Mouse (Mus musculus): ENCODE results near the gene Dnah2. TPM values are rescaled to one million over a fixed set of nuclear protein-coding genes. Genes with fewer than 3 reads are reported as not detected.

The Dnah2 gene
- polyA plus RNA-seq, 1 experiment from 2014 or later = 3.1 TPM

DNA sequence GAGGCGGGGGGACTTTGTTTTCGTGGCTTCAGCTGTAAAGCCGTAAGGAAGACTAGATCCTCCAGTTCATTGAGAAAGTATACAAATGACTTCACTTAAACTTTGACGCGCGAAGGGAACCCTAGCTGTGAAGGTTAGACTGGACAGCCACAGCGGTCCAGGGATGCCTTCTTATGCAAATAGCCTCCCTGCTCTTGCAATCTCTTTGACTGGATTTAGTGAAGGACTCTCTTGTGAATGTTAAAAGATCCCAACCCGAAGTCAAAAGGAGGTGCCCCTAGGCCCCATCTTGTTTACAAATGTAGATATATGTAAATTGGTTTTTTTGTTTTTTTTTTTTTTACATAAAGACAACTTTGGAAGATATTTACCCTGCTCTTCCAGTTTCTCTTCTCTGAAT, 32.9 kb upstream of the Dnah2 start:
- Histone ChIP-seq H3K4me2 (peak overlapping the region; percentile 90), H3K9ac (replicated peaks) (peak overlapping the region; percentile 75), H3K36me3 (no peaks in the 10 kb centered on the region), H3K27me3 (replicated peaks) (no peaks in the 10 kb centered on the region), H3K27ac (replicated peaks) (peak overlapping the region; percentile 96), H3K4me1 (peaks cover 37% of the 10 kb centered on the region), H3K4me3 (replicated peaks) (peak overlapping the region; percentile 83), H3K9me3 (replicated peaks) (no peaks in the 10 kb centered on the region)
- no peak for ATAC-seq (ENCODE audit: low FRiP score)
- WGBS = under 1% methylated on average over 8 of the region's 8 CpGs

DNA sequence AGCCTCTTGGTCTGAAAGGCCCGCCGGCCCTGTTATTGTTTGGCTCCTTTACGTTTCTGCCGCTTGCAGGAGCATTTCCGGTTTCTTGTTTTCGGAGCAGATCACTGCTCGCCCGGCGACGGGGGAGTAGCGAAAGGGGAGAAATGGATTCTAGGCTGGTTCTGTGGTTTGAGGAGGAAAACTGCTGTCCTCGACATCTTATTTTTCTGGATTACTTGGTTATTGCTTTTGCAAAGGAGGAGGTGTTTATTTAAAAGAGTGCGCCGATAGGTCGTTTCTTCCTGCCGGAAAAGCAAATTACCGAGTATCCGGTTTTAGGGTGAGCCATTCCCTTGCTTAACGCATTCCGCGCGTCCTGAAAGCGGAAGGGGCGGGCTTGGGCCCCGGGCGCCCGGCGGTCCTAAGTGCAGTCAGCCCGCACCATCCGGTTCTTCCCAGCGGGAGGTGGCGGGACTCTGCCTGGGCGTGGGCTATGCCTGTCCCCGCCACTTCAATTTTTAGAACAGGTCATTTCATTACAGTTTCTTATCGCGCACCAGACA, 32.3 kb upstream of the Dnah2 start:
- peak; percentile 78 for ATAC-seq (ENCODE audit: low FRiP score)
- under 1% methylated on average over 36 of the region's 36 CpGs for WGBS
- H3K27ac ChIP-seq (replicated peaks) = peak overlapping the region; percentile 96
- peaks cover 43% of the 10 kb centered on the region for H3K4me1 ChIP-seq
- no peaks in the 10 kb centered on the region for H3K9me3 ChIP-seq (replicated peaks)
- H3K4me2 ChIP-seq = peak overlapping the region; percentile 90
- peak overlapping the region; percentile 75 for H3K9ac ChIP-seq (replicated peaks)
- peak overlapping the region; percentile 83 for H3K4me3 ChIP-seq (replicated peaks)
- no peaks in the 10 kb centered on the region for H3K36me3 ChIP-seq
- no peaks in the 10 kb centered on the region for H3K27me3 ChIP-seq (replicated peaks)

DNA sequence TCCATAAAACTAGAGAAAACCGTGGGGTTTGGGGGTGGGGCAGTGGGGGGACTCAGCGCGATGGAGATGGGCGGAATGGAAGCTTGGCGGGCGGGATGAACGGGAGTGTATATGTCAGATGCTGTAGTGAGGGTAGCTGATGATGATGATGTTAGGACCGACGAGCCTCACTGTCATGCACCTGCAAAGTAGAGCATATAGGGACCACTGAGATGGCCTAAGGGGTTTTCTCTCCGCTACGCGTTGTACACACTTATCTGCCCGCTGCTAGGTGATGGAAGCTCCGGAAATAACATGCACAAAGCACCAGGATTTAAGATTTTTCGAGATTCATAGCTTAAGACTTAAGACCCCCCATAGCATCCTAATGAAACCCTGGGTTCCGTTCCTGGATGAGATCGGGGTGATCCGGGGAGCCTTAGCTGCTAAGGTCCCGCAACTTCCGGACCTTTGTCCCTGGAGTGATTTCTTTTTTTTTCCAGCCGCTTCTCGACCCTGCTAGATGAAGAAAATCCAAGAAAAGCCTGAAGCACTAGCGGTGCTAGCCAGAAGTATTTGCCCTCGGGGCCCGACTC, 31.7 kb upstream of the Dnah2 start:
- WGBS = under 1% methylated on average over 25 of the region's 25 CpGs
- no peaks in the 10 kb centered on the region for H3K9me3 ChIP-seq (replicated peaks)
- ATAC-seq (ENCODE audit: low FRiP score) = peak; percentile 9; the same call in 1 of the 2 replicates
- peak overlapping the region; percentile 96 for H3K27ac ChIP-seq (replicated peaks)
- H3K4me1 ChIP-seq = peaks cover 47% of the 10 kb centered on the region
- H3K36me3 ChIP-seq = no peaks in the 10 kb centered on the region
- H3K27me3 ChIP-seq (replicated peaks) = no peaks in the 10 kb centered on the region
- H3K4me2 ChIP-seq = peak overlapping the region; percentile 90
- H3K4me3 ChIP-seq (replicated peaks) = peak overlapping the region; percentile 83
- peak overlapping the region; percentile 75 for H3K9ac ChIP-seq (replicated peaks)

DNA sequence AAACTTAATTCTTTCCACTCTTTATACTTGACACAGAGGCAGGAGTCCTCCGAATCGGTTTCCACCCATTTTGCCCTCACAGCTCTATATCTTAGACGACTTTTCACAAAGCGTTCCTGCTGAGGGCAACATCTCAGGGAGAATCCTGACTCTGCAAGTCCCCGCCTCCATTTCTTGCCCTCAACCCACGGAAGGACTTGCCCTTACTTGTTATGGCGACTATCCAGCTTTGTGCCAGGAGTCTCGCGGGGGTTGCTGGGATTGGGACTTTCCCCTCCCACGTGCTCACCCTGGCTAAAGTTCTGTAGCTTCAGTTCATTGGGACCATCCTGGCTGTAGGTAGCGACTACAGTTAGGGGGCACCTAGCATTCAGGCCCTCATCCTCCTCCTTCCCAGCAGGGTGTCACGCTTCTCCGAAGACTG, 31.2 kb upstream of the Dnah2 start, which contains the start of the genes Wrap53 and Trp53:
Wrap53 (minus strand) TSS at position 165 of the 424 bp plus-strand sequence.
Trp53 (plus strand) TSS at position 269 of the 424 bp plus-strand sequence.
- H3K4me3 ChIP-seq (replicated peaks) = peak within 1 kb of the TSS; percentile 83
- H3K27me3 ChIP-seq (replicated peaks) = no peaks in the 10 kb centered on the region
- no peaks in the 10 kb centered on the region for H3K9me3 ChIP-seq (replicated peaks)
- peak; percentile 72 for ATAC-seq (ENCODE audit: low FRiP score)
- peak within 1 kb of the TSS; percentile 90 for H3K4me2 ChIP-seq
- peaks cover 53% of the 10 kb centered on the region for H3K4me1 ChIP-seq
- H3K27ac ChIP-seq (replicated peaks) = peak within 1 kb of the TSS; percentile 96
- WGBS = 0% methylated on average over 13 of the region's 13 CpGs
- H3K36me3 ChIP-seq = no peaks in the 10 kb centered on the region
- peak within 1 kb of the TSS; percentile 77 for H3K9ac ChIP-seq (replicated peaks)

DNA sequence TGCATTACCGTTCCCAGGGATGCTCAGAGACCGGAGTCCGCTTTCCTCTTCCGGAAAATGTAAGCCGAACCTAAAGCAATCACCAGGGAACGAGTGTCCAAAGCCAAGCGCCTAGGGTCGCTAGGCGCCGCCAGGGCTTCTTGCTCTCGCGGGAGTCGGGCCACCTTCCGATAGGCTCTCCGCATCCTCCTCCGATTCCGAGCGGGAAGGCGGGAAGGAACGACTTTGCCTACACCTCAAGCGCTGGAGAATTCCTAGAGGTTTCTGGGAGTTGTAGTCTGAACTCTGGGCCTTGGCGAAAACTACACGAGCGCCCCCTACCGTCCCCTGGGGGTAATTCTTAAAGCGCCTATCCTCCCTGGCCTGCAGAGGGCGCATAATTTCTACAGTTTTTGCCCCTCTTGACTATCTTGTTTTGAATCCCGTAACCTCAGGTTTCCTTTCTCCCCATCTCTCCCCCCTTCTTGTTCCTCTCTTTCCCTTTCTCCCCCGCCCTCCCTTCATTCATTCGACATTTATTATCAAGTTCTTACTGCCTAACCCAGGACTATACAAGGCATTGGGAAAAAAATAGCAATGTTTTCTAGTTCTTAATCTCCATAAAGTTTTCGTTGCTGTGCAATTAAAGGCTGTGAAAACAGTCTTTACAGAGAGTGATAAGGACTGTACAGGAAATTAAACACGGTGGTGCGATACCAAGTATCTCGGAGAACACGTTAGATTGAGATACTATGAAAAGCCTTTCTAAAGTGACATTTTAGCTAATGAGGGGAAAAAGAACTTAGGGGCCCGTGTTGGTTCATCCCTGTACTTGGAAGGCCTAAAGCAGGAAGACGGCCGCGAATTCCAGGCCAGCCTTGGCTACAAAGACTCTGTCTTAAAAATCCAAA, 30.5 kb upstream of the Dnah2 start:
- Histone ChIP-seq H3K9me3 (replicated peaks) (no peaks in the 10 kb centered on the region), H3K27ac (replicated peaks) (peak overlapping the region; percentile 96), H3K27me3 (replicated peaks) (no peaks in the 10 kb centered on the region), H3K4me3 (replicated peaks) (peak overlapping the region; percentile 83), H3K36me3 (peaks cover 3% of the 10 kb centered on the region; the same call in 1 of the 2 replicates), H3K4me1 (peaks cover 58% of the 10 kb centered on the region), H3K4me2 (peak overlapping the region; percentile 90), H3K9ac (replicated peaks) (peak overlapping the region; percentile 77)
- ATAC-seq (ENCODE audit: low FRiP score) = peak; percentile 91
- WGBS = 2% methylated on average over 39 of the region's 39 CpGs

DNA sequence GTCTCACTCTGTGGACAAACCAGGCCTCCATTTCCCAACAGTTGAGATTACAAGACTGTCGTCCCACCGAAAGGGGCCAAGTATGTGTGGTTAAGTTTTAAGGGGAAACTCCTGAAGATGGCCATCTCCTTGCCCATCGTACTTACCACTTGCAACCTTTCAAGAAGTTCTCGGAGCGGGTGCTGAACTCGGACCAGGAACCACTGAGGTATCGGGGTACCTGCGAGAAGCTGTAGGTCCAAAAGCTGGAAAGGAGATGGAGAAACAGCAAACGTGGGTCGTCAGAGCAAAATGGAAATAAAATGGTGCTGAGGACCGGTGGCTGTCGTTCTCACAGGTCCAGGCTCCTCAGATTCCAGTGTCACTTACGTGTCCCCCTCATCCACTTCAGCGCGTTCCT, 29.4 kb upstream of the Dnah2 start:
- Histone ChIP-seq H3K27me3 (replicated peaks) (no peaks in the 10 kb centered on the region), H3K27ac (replicated peaks) (no peak overlapping the region; the same call in 1 of the 2 replicates), H3K4me3 (replicated peaks) (peak overlapping the region; percentile 83), H3K4me1 (peaks cover 58% of the 10 kb centered on the region), H3K9ac (replicated peaks) (peak overlapping the region; percentile 77), H3K36me3 (peaks cover 3% of the 10 kb centered on the region; the same call in 1 of the 2 replicates), H3K4me2 (peak overlapping the region; percentile 90), H3K9me3 (replicated peaks) (no peaks in the 10 kb centered on the region)
- no peak for ATAC-seq (ENCODE audit: low FRiP score)
- 18% methylated on average over 15 of the region's 15 CpGs for WGBS

DNA sequence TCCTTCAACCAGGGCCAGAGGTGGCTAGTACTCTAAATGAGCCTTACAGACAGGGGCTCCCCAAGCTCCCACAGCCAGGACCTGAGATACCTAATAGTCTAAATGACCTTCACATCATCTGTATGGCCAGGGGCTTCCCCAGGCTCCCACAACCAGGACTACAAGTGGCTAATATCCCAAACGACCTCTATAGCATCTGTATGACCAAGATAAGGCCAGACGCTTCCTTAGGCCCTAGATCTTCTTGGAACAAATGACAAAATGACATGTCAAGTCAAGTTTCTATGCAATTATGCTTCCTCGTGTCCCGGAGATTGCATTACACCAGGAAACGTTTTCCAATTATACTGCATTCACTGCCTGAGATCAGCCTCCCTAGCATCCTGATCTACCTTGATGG, 27.4 kb upstream of the Dnah2 start:
- no peak overlapping the region for H3K27ac ChIP-seq (replicated peaks)
- WGBS = 79% methylated on average over 5 of the region's 5 CpGs
- no peak overlapping the region for H3K4me2 ChIP-seq
- no peaks in the 10 kb centered on the region for H3K27me3 ChIP-seq (replicated peaks)
- no peak overlapping the region for H3K4me3 ChIP-seq (replicated peaks)
- peaks cover 12% of the 10 kb centered on the region for H3K36me3 ChIP-seq
- ATAC-seq (ENCODE audit: low FRiP score) = no peak
- H3K4me1 ChIP-seq = peaks cover 43% of the 10 kb centered on the region
- H3K9ac ChIP-seq (replicated peaks) = no peak overlapping the region
- no peaks in the 10 kb centered on the region for H3K9me3 ChIP-seq (replicated peaks)

DNA sequence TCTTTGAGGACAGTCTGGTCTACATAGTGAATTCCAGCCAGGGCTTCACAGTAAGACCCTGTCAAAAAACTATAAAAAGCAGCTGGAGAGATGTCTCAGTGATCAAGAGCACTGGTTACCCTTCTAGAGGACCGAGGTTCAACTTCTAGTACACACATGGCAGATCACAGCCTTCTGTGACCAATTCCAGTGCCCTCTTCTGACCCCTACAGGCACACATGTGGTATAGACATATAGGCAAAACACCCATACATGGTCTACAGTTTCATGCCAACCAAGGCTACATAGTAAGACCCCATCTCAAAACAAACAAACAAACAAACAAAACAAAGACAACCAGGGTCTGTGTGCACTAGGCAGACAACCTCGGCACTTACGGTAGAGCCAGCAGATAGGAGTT, 26.3 kb upstream of the Dnah2 start:
- peaks cover 23% of the 10 kb centered on the region for H3K36me3 ChIP-seq
- no peaks in the 10 kb centered on the region for H3K27me3 ChIP-seq (replicated peaks)
- H3K27ac ChIP-seq (replicated peaks) = no peak overlapping the region
- H3K4me3 ChIP-seq (replicated peaks) = no peak overlapping the region
- no peak overlapping the region for H3K9ac ChIP-seq (replicated peaks)
- H3K4me1 ChIP-seq = peaks cover 43% of the 10 kb centered on the region
- no peak for ATAC-seq (ENCODE audit: low FRiP score)
- 72% methylated on average over 3 of the region's 3 CpGs for WGBS
- H3K9me3 ChIP-seq (replicated peaks) = no peaks in the 10 kb centered on the region
- no peak overlapping the region for H3K4me2 ChIP-seq

DNA sequence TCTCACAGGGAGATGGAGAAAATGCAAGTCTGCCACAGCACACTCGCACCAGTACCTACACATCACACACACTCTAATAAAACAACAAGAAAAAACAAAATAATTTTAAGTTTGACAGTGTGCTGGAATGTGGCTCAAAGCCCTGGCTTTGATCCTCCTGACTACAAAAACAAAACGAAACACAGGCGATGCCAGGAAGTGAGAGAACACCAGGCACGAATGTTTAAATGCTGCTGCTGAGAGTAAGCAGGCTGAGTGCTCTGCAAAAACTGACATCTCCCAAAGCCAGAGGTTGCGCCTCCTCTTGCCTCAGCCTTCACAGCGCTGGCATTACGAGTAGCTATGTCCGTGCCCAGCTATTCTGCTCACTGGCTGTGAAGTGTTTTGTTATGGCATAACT, 16.2 kb upstream of the Dnah2 start:
- Histone ChIP-seq H3K4me1 (peaks cover 19% of the 10 kb centered on the region), H3K4me2 (no peak overlapping the region), H3K9me3 (replicated peaks) (no peaks in the 10 kb centered on the region), H3K36me3 (peaks cover 24% of the 10 kb centered on the region), H3K4me3 (replicated peaks) (no peak overlapping the region), H3K27me3 (replicated peaks) (no peaks in the 10 kb centered on the region), H3K9ac (replicated peaks) (no peak overlapping the region), H3K27ac (replicated peaks) (no peak overlapping the region)
- ATAC-seq (ENCODE audit: low FRiP score) = no peak
- 88% methylated on average over 8 of the region's 8 CpGs for WGBS

DNA sequence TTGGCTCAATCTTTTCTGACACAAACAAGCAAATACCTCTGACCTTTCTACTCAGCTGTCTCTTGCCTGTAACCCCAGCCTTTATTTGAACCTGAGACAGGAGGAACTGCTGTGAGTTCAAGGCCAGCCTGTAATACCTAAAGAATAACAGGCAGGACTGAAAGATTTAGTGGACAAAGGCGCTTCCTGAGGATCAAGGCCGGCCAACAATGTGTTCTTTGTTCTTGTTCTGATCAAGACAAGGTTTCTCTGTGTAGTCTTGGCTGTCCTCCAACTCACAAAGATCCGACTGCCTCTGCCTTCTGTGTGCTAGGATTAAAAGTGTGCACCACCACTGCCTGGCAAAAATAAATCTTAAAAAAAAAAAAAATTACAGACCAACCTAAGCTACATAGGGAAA, 15.5 kb upstream of the Dnah2 start:
- Histone ChIP-seq H3K36me3 (peaks cover 20% of the 10 kb centered on the region), H3K4me1 (peaks cover 22% of the 10 kb centered on the region), H3K9ac (replicated peaks) (no peak overlapping the region), H3K27me3 (replicated peaks) (no peaks in the 10 kb centered on the region), H3K9me3 (replicated peaks) (no peaks in the 10 kb centered on the region), H3K27ac (replicated peaks) (no peak overlapping the region), H3K4me2 (no peak overlapping the region), H3K4me3 (replicated peaks) (no peak overlapping the region)
- ATAC-seq (ENCODE audit: low FRiP score) = no peak
- WGBS = 45% methylated on average over 3 of the region's 3 CpGs

DNA sequence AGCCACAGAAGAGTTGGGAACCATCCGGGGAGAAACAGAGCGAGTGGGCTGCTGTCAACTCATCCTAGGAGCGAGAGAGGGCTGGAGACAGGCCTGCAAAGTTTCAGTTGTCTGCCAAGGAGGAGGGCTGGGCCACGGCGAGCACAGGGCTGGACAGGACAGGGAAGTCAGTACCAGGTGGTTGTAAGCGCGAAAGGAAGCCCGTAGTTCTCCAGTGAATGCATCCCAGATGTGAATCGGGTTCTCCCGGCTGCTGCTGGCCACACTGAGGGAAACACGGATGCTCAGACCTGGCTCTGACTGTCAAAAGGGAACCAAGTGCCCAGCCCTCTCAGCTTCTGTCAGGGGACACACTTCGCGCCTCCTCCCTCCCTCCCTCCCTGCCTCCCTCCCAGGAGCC, 14.5 kb upstream of the Dnah2 start:
- no peak for ATAC-seq (ENCODE audit: low FRiP score)
- no peak overlapping the region for H3K27ac ChIP-seq (replicated peaks)
- H3K4me1 ChIP-seq = peaks cover 33% of the 10 kb centered on the region
- H3K36me3 ChIP-seq = peaks cover 20% of the 10 kb centered on the region
- no peak overlapping the region for H3K4me2 ChIP-seq
- H3K9ac ChIP-seq (replicated peaks) = no peak overlapping the region
- H3K27me3 ChIP-seq (replicated peaks) = no peaks in the 10 kb centered on the region
- H3K4me3 ChIP-seq (replicated peaks) = no peak overlapping the region
- WGBS = 92% methylated on average over 13 of the region's 13 CpGs
- no peaks in the 10 kb centered on the region for H3K9me3 ChIP-seq (replicated peaks)

Measured in neural tube, embryonic 15.5 days (tissue).